Mouse (Mus musculus): ENCODE results near the gene Gal3st2. TPM values are rescaled to one million over a fixed set of nuclear protein-coding genes. Genes with fewer than 3 reads are reported as not detected.
"Not testable (repeated sequence)": the region's sequence is repeated elsewhere in the genome, so short reads cannot be mapped to it uniquely, and the experiment has no call there.

Gene Gal3st2
- polyA plus RNA-seq, 1 experiment from 2014 or later = 0.06 TPM

GRCm38 (mm10) chr1:93881778-93882177 lies 20.7 kb downstream of the Gal3st2 start:
- not testable (repeated sequence) for H3K4me2 ChIP-seq (replicated peaks); H3K9me3 ChIP-seq; H3K27ac ChIP-seq; H3K4me1 ChIP-seq; ATAC-seq (ENCODE audit: insufficient number of reproducible peaks, insufficient read depth, low FRiP score, low TSS enrichment); H3K36me3 ChIP-seq; H3K9ac ChIP-seq; H3K27me3 ChIP-seq; H3K4me3 ChIP-seq
- no CpG with 5 or more reads among the region's 11 CpGs for WGBS

- H3K9ac ChIP-seq; H3K27ac ChIP-seq; H3K36me3 ChIP-seq; H3K4me1 ChIP-seq; H3K4me3 ChIP-seq; ATAC-seq (ENCODE audit: insufficient number of reproducible peaks, insufficient read depth, low FRiP score, low TSS enrichment); H3K27me3 ChIP-seq; H3K9me3 ChIP-seq; H3K4me2 ChIP-seq (replicated peaks): not testable (repeated sequence)
- 53% methylated on average over 1 of the region's 1 CpGs for WGBS
These were observed 29.8 kb downstream of the Gal3st2 start for GRCm38 (mm10) chr1:93890936-93891335.

- not testable (repeated sequence) for ATAC-seq (ENCODE audit: insufficient number of reproducible peaks, insufficient read depth, low FRiP score, low TSS enrichment); H3K9ac ChIP-seq; H3K36me3 ChIP-seq; H3K4me1 ChIP-seq; H3K9me3 ChIP-seq; H3K27me3 ChIP-seq; H3K4me3 ChIP-seq; H3K27ac ChIP-seq; H3K4me2 ChIP-seq (replicated peaks)
- WGBS = no CpG with 5 or more reads among the region's 1 CpGs
These were observed 36.3 kb downstream of the Gal3st2 start for GRCm38 (mm10) chr1:93897395-93897794.

GRCm38 (mm10) chr1:93901291-93901690 lies 40.2 kb downstream of the Gal3st2 start:
- not testable (repeated sequence) for H3K27me3 ChIP-seq; H3K4me1 ChIP-seq; H3K4me2 ChIP-seq (replicated peaks); ATAC-seq (ENCODE audit: insufficient number of reproducible peaks, insufficient read depth, low FRiP score, low TSS enrichment); H3K9ac ChIP-seq; H3K27ac ChIP-seq; H3K36me3 ChIP-seq; H3K4me3 ChIP-seq; H3K9me3 ChIP-seq
- 53% methylated on average over 3 of the region's 5 CpGs for WGBS

- H3K9me3 ChIP-seq; H3K27me3 ChIP-seq; H3K4me1 ChIP-seq; H3K4me3 ChIP-seq; ATAC-seq (ENCODE audit: insufficient number of reproducible peaks, insufficient read depth, low FRiP score, low TSS enrichment); H3K4me2 ChIP-seq (replicated peaks); H3K27ac ChIP-seq; H3K36me3 ChIP-seq; H3K9ac ChIP-seq: not testable (repeated sequence)
- 97% methylated on average over 3 of the region's 5 CpGs for WGBS
These were observed 45.6 kb downstream of the Gal3st2 start for GRCm38 (mm10) chr1:93906690-93907089.

DNA sequence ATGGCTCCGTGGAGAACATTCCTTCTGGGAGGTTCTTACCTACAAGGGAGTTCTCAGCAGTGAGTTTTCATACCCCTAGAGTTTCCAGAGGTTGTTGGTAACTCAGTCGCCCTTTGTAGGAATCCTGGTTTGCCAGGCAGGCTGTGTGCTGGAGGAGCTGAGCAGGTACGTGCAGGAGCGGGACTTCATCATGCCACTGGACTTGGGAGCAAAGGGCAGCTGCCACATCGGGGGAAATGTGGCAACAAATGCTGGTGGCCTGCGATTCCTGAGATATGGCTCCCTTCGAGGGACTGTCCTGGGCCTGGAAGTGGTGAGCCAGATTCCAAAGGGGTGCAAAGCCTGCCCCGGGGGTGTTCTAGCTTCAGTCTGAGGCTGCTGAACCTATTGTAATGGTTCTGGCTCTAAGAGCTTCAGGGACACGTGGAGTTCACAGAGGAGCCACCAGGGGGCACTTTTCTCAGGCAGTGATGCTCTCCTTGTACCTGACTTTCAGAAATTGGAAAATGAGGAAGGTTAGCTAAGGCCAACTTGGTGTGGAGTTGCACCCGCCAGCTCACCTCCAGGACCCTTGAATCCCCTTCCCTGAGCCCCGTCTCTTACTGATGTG lies 48.0 kb downstream of the Gal3st2 start:
- not testable (repeated sequence) for H3K4me3 ChIP-seq; H3K9me3 ChIP-seq; H3K36me3 ChIP-seq; H3K4me2 ChIP-seq (replicated peaks); H3K27ac ChIP-seq; H3K4me1 ChIP-seq; ATAC-seq (ENCODE audit: insufficient number of reproducible peaks, insufficient read depth, low FRiP score, low TSS enrichment); H3K27me3 ChIP-seq; H3K9ac ChIP-seq
- no CpG with 5 or more reads among the region's 11 CpGs for WGBS

DNA sequence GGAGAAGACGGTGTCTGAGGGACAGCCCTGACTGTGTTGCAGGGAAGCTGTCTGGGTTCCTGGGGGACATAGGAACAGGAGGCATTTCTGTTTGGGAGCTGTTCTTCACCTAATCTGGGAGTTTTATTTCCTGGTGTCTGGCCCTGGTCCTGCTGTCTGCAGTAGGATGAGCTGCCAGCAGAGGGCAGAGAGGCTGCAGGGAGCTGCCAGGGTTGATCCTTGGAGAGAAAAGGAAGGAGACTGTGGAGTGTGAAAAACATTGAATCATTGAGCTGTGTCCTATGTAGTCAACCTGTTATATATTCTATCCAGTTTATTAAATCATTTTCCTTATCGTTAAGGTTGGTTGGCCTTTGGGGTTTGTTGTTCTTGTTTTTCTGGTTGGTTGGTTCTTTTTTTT lies 50.8 kb downstream of the Gal3st2 start:
- ATAC-seq (ENCODE audit: insufficient number of reproducible peaks, insufficient read depth, low FRiP score, low TSS enrichment); H3K4me1 ChIP-seq; H3K27me3 ChIP-seq; H3K27ac ChIP-seq; H3K9me3 ChIP-seq; H3K4me3 ChIP-seq; H3K9ac ChIP-seq; H3K4me2 ChIP-seq (replicated peaks); H3K36me3 ChIP-seq: not testable (repeated sequence)
- WGBS = no CpG with 5 or more reads among the region's 2 CpGs

GRCm38 (mm10) chr1:93917160-93917559 lies 56.1 kb downstream of the Gal3st2 start:
- not testable (repeated sequence) for H3K27ac ChIP-seq; H3K27me3 ChIP-seq; H3K4me2 ChIP-seq (replicated peaks); H3K4me3 ChIP-seq; H3K36me3 ChIP-seq; H3K4me1 ChIP-seq; ATAC-seq (ENCODE audit: insufficient number of reproducible peaks, insufficient read depth, low FRiP score, low TSS enrichment); H3K9ac ChIP-seq; H3K9me3 ChIP-seq
- 84% methylated on average over 3 of the region's 3 CpGs for WGBS

GRCm38 (mm10) chr1:93918011-93918410 lies 56.9 kb downstream of the Gal3st2 start, which contains the start of gene Gal3st2b:
Gal3st2b (plus strand) TSS chr1:93918311.
- ATAC-seq (ENCODE audit: insufficient number of reproducible peaks, insufficient read depth, low FRiP score, low TSS enrichment); H3K4me2 ChIP-seq (replicated peaks); H3K27ac ChIP-seq; H3K27me3 ChIP-seq; H3K4me3 ChIP-seq; H3K4me1 ChIP-seq; H3K9ac ChIP-seq; H3K9me3 ChIP-seq; H3K36me3 ChIP-seq: not testable (repeated sequence)
- WGBS = 82% methylated on average over 2 of the region's 2 CpGs

GRCm38 (mm10) chr1:93918775-93919174 lies 57.7 kb downstream of the Gal3st2 start:
- not testable (repeated sequence) for H3K4me1 ChIP-seq; H3K27me3 ChIP-seq; H3K9me3 ChIP-seq; H3K27ac ChIP-seq; H3K4me2 ChIP-seq (replicated peaks); ATAC-seq (ENCODE audit: insufficient number of reproducible peaks, insufficient read depth, low FRiP score, low TSS enrichment); H3K36me3 ChIP-seq; H3K4me3 ChIP-seq; H3K9ac ChIP-seq
- 73% methylated on average over 1 of the region's 1 CpGs for WGBS

DNA sequence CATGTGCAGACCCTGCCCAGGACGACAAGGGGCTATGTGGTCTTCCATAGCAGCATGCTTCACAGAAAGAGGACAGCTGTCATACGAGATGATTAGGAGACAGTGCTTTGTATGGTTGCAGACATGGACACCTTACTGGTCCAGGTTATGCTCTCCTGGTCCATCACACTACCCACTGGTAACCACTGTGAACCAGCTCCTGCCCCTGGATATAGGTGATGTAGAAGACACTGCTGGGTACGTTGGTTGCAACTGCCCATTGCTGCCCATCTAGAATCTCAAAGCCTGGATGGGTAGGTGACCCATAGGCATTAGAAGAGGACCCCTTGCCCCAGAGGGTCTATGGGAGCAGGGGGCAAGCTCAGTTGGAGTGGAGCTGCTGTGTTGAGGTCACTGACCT lies 58.2 kb downstream of the Gal3st2 start:
- H3K27me3 ChIP-seq; H3K9me3 ChIP-seq; H3K9ac ChIP-seq; H3K4me1 ChIP-seq; H3K4me3 ChIP-seq; ATAC-seq (ENCODE audit: insufficient number of reproducible peaks, insufficient read depth, low FRiP score, low TSS enrichment); H3K4me2 ChIP-seq (replicated peaks); H3K27ac ChIP-seq; H3K36me3 ChIP-seq: not testable (repeated sequence)
- WGBS = 79% methylated on average over 3 of the region's 3 CpGs

- not testable (repeated sequence) for H3K9me3 ChIP-seq; H3K27me3 ChIP-seq; H3K4me1 ChIP-seq; H3K27ac ChIP-seq; H3K4me3 ChIP-seq; ATAC-seq (ENCODE audit: insufficient number of reproducible peaks, insufficient read depth, low FRiP score, low TSS enrichment); H3K9ac ChIP-seq; H3K4me2 ChIP-seq (replicated peaks); H3K36me3 ChIP-seq
- 81% methylated on average over 3 of the region's 3 CpGs for WGBS
These were observed 61.5 kb downstream of the Gal3st2 start for GRCm38 (mm10) chr1:93922609-93923008.

- H3K36me3 ChIP-seq; H3K4me1 ChIP-seq; ATAC-seq (ENCODE audit: insufficient number of reproducible peaks, insufficient read depth, low FRiP score, low TSS enrichment); H3K9me3 ChIP-seq; H3K4me2 ChIP-seq (replicated peaks); H3K27ac ChIP-seq; H3K4me3 ChIP-seq; H3K9ac ChIP-seq; H3K27me3 ChIP-seq: not testable (repeated sequence)
- WGBS = 53% methylated on average over 2 of the region's 2 CpGs
These were observed 62.0 kb downstream of the Gal3st2 start for GRCm38 (mm10) chr1:93923098-93923497.

Measured in embryonic facial prominence, embryonic 12.5 days (tissue).